ENCODE assay signal across 13 mouse cellular contexts in the genomic region with DNA sequence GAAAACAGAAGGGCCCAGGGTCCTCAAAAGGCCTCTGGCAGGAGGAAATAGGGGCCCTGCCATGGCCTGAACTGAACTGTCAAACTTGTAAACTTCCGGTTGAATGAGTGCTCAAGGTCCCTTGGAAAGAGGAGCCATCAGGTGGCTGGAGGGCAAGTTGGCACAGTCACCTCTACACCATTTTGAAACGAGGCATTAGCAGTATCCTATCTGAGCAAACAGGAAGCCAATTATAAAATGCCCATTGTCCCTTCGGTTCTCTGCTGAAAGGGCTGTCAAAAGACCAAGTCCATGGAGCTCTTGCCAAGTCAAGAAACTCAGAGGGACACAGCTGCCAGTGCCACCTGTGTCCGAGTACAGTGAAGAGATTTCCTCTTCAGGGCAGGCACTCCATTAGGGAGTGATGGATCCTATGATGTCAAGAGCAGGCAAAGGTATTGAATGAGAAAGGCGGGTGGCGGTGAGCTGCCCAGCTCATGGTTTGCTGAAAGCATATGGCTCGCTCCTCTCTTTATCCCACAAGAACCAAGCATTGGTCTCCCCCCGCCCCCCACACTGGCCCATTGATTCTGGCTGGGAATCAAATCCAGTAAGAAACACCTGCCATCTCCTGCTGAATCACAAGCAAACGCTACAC.
DNase-seq lines count a peak whose midpoint lies in the region; ATAC-seq and TF ChIP-seq lines count a peak whose summit lies in the region.
"Had no signal": no experiment of that assay in that cellular context is flagged by ENCODE, and none has a peak within 500 bp of the region (broad histone marks: within the 10 kb centered on the region; RNA-seq: fewer than 3 reads in every experiment).

No protein-coding gene starts in this region.

- H3K9me3 ChIP-seq in lung, embryonic 14.5 days (ENCODE audit: low read depth, low read length): no peaks in the 10 kb centered on the region
- no peaks in the 10 kb centered on the region for H3K9me3 ChIP-seq in forebrain, embryonic 12.5 days
- H3K9me3 ChIP-seq in hindbrain, embryonic 13.5 days: no peaks in the 10 kb centered on the region
- no peaks in the 10 kb centered on the region for H3K9me3 ChIP-seq in midbrain, embryonic 16.5 days (replicated peaks; ENCODE audit: control insufficient read depth, low read length, poor library complexity, severe bottlenecking)
- H3K9me3 ChIP-seq: embryonic facial prominence, embryonic 13.5 days; heart, embryonic 15.5 days had no signal

- ATAC-seq in lung, embryonic 14.5 days (ENCODE audit: insufficient read depth): peak; percentile 24; the same call in 1 of the 2 replicates
- ATAC-seq in forebrain, embryonic 12.5 days (ENCODE audit: low FRiP score): peak; percentile 66; the same call in 1 of the 2 replicates
- ATAC-seq in hindbrain, embryonic 13.5 days (ENCODE audit: low FRiP score): peak; percentile 70
- peak; percentile 54 for ATAC-seq in midbrain, embryonic 16.5 days
- ATAC-seq in granulocyte monocyte progenitor cell, adult 5-6 weeks (replicated peaks; ENCODE audit: poor library complexity, severe bottlenecking): no peak
- ATAC-seq: liver, postnatal 0 days had no signal

- no peaks in the 10 kb centered on the region for H3K27me3 ChIP-seq in lung, embryonic 14.5 days (ENCODE audit: insufficient read depth, low read length)
- no peaks in the 10 kb centered on the region for H3K27me3 ChIP-seq in forebrain, embryonic 12.5 days
- H3K27me3 ChIP-seq in hindbrain, embryonic 13.5 days: no peaks in the 10 kb centered on the region
- no peaks in the 10 kb centered on the region for H3K27me3 ChIP-seq in midbrain, embryonic 16.5 days (ENCODE audit: control insufficient read depth, insufficient read depth, low read depth, low read length)
- H3K27me3 ChIP-seq: embryonic facial prominence, embryonic 13.5 days; heart, embryonic 15.5 days had no signal

- H3K4me2 ChIP-seq in lung, embryonic 14.5 days: no peak overlapping the region
- no peak overlapping the region for H3K4me2 ChIP-seq in forebrain, embryonic 12.5 days
- H3K4me2 ChIP-seq in hindbrain, embryonic 13.5 days: no peak overlapping the region
- H3K4me2 ChIP-seq in midbrain, embryonic 16.5 days (ENCODE audit: low read length): no peak overlapping the region
- H3K4me2 ChIP-seq: embryonic facial prominence, embryonic 13.5 days; heart, embryonic 15.5 days had no signal

- no peak for TF ChIP-seq CTCF in lung, embryonic 14.5 days (IDR thresholded peaks at IDR 0.05; ENCODE audit: low read depth)

- peak; percentile 26 for DNase-seq in lung, embryonic 14.5 days
- DNase-seq in lung, adult 18-20 months: no peak
- no peak for DNase-seq in cerebellum, adult 9-10 months
- no peak for DNase-seq in T-cell, adult 2 months (ENCODE audit: low spot score)
- DNase-seq: kidney, adult 18-20 months; liver, postnatal 0 days had no signal

- no peak overlapping the region for H3K27ac ChIP-seq in lung, embryonic 14.5 days (ENCODE audit: low read depth)
- H3K27ac ChIP-seq in forebrain, embryonic 12.5 days: peak overlapping the region; percentile 2; the same call in 1 of the 2 replicates
- peak overlapping the region; percentile 23; the same call in 1 of the 2 replicates for H3K27ac ChIP-seq in hindbrain, embryonic 13.5 days
- H3K27ac ChIP-seq in midbrain, embryonic 16.5 days (ENCODE audit: low read length): no peak overlapping the region
- H3K27ac ChIP-seq: heart, embryonic 15.5 days; left cerebral cortex, adult 2 months had no signal

- no peak overlapping the region for H3K9ac ChIP-seq in lung, embryonic 14.5 days
- no peak overlapping the region for H3K9ac ChIP-seq in forebrain, embryonic 12.5 days
- no peak overlapping the region for H3K9ac ChIP-seq in hindbrain, embryonic 13.5 days
- H3K9ac ChIP-seq in midbrain, embryonic 16.5 days (ENCODE audit: low read depth, low read length): no peak overlapping the region
- H3K9ac ChIP-seq: embryonic facial prominence, embryonic 13.5 days; heart, embryonic 15.5 days; liver, postnatal 0 days had no signal

- H3K36me3 ChIP-seq in lung, embryonic 14.5 days (ENCODE audit: insufficient read depth): no peaks in the 10 kb centered on the region
- no peaks in the 10 kb centered on the region for H3K36me3 ChIP-seq in forebrain, embryonic 12.5 days (replicated peaks)
- H3K36me3 ChIP-seq in hindbrain, embryonic 13.5 days: no peaks in the 10 kb centered on the region
- no peaks in the 10 kb centered on the region for H3K36me3 ChIP-seq in midbrain, embryonic 16.5 days (ENCODE audit: control insufficient read depth, insufficient read depth, low read length)
- H3K36me3 ChIP-seq: embryonic facial prominence, embryonic 13.5 days; heart, embryonic 15.5 days had no signal

- no peak overlapping the region for H3K4me3 ChIP-seq in lung, embryonic 14.5 days (ENCODE audit: low read depth, low read length)
- no peak overlapping the region for H3K4me3 ChIP-seq in forebrain, embryonic 12.5 days (replicated peaks)
- H3K4me3 ChIP-seq in hindbrain, embryonic 13.5 days: no peak overlapping the region
- no peak overlapping the region for H3K4me3 ChIP-seq in midbrain, embryonic 16.5 days (ENCODE audit: low read depth, low read length)
- H3K4me3 ChIP-seq: embryonic facial prominence, embryonic 13.5 days; heart, embryonic 15.5 days; left cerebral cortex, adult 2 months had no signal

- 62% methylated on average over 9 of the region's 9 CpGs for WGBS in lung, embryonic 14.5 days
- WGBS in forebrain, embryonic 12.5 days: 50% methylated on average over 9 of the region's 9 CpGs
- WGBS in hindbrain, embryonic 13.5 days: 47% methylated on average over 9 of the region's 9 CpGs
- WGBS in midbrain, embryonic 16.5 days: 45% methylated on average over 9 of the region's 9 CpGs

- H3K4me1 ChIP-seq in lung, embryonic 14.5 days (ENCODE audit: insufficient read depth): no peaks in the 10 kb centered on the region
- peaks cover 31% of the 10 kb centered on the region for H3K4me1 ChIP-seq in forebrain, embryonic 12.5 days
- H3K4me1 ChIP-seq in hindbrain, embryonic 13.5 days (replicated peaks): peaks cover 19% of the 10 kb centered on the region
- H3K4me1 ChIP-seq in midbrain, embryonic 16.5 days (ENCODE audit: control insufficient read depth, insufficient read depth, low read length): 0 out of 2 replicates have a peak, but pooled peaks cover 6% of the 10 kb centered on the region
- H3K4me1 ChIP-seq: heart, embryonic 15.5 days had no signal

Comparison
In these comparisons a context has a peak if more than half of its experiments do, and no peak if none do; other contexts are left out.
1. H3K27ac ChIP-seq: peak in forebrain, embryonic 12.5 days (single experiment) and hindbrain, embryonic 13.5 days (single experiment); none in lung, embryonic 14.5 days (single experiment) and midbrain, embryonic 16.5 days (single experiment).